Mouse (Mus musculus): Measurements from ENCODE around the gene Eif2b3.

Gene Eif2b3

GRCm38 (mm10) chr4:117019206-117020134 lies at the start of gene Eif2b3:
Gene Eif2b3 (plus strand): TSS chr4:117019402.
- DNase-seq = peak; percentile 91

GRCm38 (mm10) chr4:116976503-116976902 lies 42.7 kb upstream of the Eif2b3 start:
- no peak for DNase-seq

- no peak for DNase-seq
These were observed 33.5 kb upstream of the Eif2b3 start for GRCm38 (mm10) chr4:116985681-116986080.

GRCm38 (mm10) chr4:116986400-116987121 lies 32.6 kb upstream of the Eif2b3 start:
- DNase-seq = peak; percentile 34

GRCm38 (mm10) chr4:116987122-116987456 lies 32.1 kb upstream of the Eif2b3 start:
- no peak for DNase-seq

GRCm38 (mm10) chr4:116989731-116990130 lies 29.5 kb upstream of the Eif2b3 start:
- no peak for DNase-seq

GRCm38 (mm10) chr4:116991366-116991765 lies 27.8 kb upstream of the Eif2b3 start:
- DNase-seq = peak; percentile 76

- peak; percentile 92 for DNase-seq
These were observed 25.3 kb upstream of the Eif2b3 start, which contains the start of gene Urod for GRCm38 (mm10) chr4:116993672-116994621. Gene Urod (minus strand): TSS chr4:116994413.

GRCm38 (mm10) chr4:116995131-116995797 lies 23.9 kb upstream of the Eif2b3 start, which contains the start of gene Hectd3:
Gene Hectd3 (plus strand): TSS chr4:116995317.
- DNase-seq = peak; percentile 52

- DNase-seq = no peak
These were observed 23.4 kb upstream of the Eif2b3 start for GRCm38 (mm10) chr4:116995798-116996135.

GRCm38 (mm10) chr4:116999513-117000154 lies 19.6 kb upstream of the Eif2b3 start:
- DNase-seq = no peak

- DNase-seq = no peak
These were observed 17.2 kb upstream of the Eif2b3 start for GRCm38 (mm10) chr4:117001957-117002356.

GRCm38 (mm10) chr4:117002543-117003521 lies 16.4 kb upstream of the Eif2b3 start:
- peak; percentile 48 for DNase-seq

- no peak for DNase-seq
These were observed 14.6 kb upstream of the Eif2b3 start for GRCm38 (mm10) chr4:117004649-117005048.

- no peak for DNase-seq
These were observed 13.4 kb upstream of the Eif2b3 start for GRCm38 (mm10) chr4:117005611-117006400.

GRCm38 (mm10) chr4:117007058-117007457 lies 12.1 kb upstream of the Eif2b3 start:
- no peak for DNase-seq

- DNase-seq = no peak
These were observed 9.0 kb upstream of the Eif2b3 start for GRCm38 (mm10) chr4:117010231-117010630.

GRCm38 (mm10) chr4:117013596-117013995 lies 5.6 kb upstream of the Eif2b3 start:
- DNase-seq = no peak

- no peak for DNase-seq
These were observed 4.2 kb upstream of the Eif2b3 start for GRCm38 (mm10) chr4:117014901-117015415.

Measured in right cerebral cortex, postnatal 25 days (tissue).